Mouse (Mus musculus): ENCODE data around the gene Dlk1.
"Not testable (repeated sequence)": the region's sequence is repeated elsewhere in the genome, so short reads cannot be mapped to it uniquely, and the experiment has no call there.

The Dlk1 gene

GRCm38 (mm10) chr12:109439974-109440373 lies 12.6 kb upstream of the Dlk1 start:
- DNase-seq (ENCODE audit: low spot score in 2 of 2), result no peak

GRCm38 (mm10) chr12:109441366-109441765 lies 11.3 kb upstream of the Dlk1 start:
- no peak for DNase-seq (ENCODE audit: low spot score in 2 of 2)

- no peak for DNase-seq (ENCODE audit: low spot score in 2 of 2)
Measured at GRCm38 (mm10) chr12:109442115-109442514, 10.5 kb upstream of the Dlk1 start.

- no peak for DNase-seq (ENCODE audit: low spot score in 2 of 2)
Measured at GRCm38 (mm10) chr12:109443276-109443675, 9.3 kb upstream of the Dlk1 start.

- DNase-seq (ENCODE audit: low spot score in 2 of 2), result no peak
Measured at GRCm38 (mm10) chr12:109444999-109445398, 7.6 kb upstream of the Dlk1 start.

GRCm38 (mm10) chr12:109445499-109446235 lies 7.0 kb upstream of the Dlk1 start:
- no peak for DNase-seq (ENCODE audit: low spot score in 2 of 2)

- DNase-seq (ENCODE audit: low spot score in 2 of 2), result no peak
Measured at GRCm38 (mm10) chr12:109446236-109446941, 6.2 kb upstream of the Dlk1 start.

GRCm38 (mm10) chr12:109449421-109450411 lies 2.9 kb upstream of the Dlk1 start:
- DNase-seq (ENCODE audit: low spot score in 2 of 2), result no peak

GRCm38 (mm10) chr12:109453065-109453997 lies 708 bp downstream of the Dlk1 start:
- DNase-seq (ENCODE audit: low spot score in 2 of 2), result peak in 1 of 2 experiments; percentile 14

GRCm38 (mm10) chr12:109454137-109454536 lies 1.5 kb downstream of the Dlk1 start:
- no peak for DNase-seq (ENCODE audit: low spot score in 2 of 2)

- no peak for DNase-seq (ENCODE audit: low spot score in 2 of 2)
Measured at GRCm38 (mm10) chr12:109456531-109457202, 4.0 kb downstream of the Dlk1 start.

GRCm38 (mm10) chr12:109457836-109458235 lies 5.2 kb downstream of the Dlk1 start:
- no peak for DNase-seq (ENCODE audit: low spot score in 2 of 2)

- no peak for DNase-seq (ENCODE audit: low spot score in 2 of 2)
Measured at GRCm38 (mm10) chr12:109458896-109459295, 6.3 kb downstream of the Dlk1 start.

- no peak for DNase-seq (ENCODE audit: low spot score in 2 of 2)
Measured at GRCm38 (mm10) chr12:109459481-109460401, 7.1 kb downstream of the Dlk1 start.

- no peak for DNase-seq (ENCODE audit: low spot score in 2 of 2)
Measured at GRCm38 (mm10) chr12:109462594-109462993, 10.0 kb downstream of the Dlk1 start.

- not testable (repeated sequence) for DNase-seq (ENCODE audit: low spot score in 2 of 2)
Measured at GRCm38 (mm10) chr12:109467417-109467816, 14.8 kb downstream of the Dlk1 start.

GRCm38 (mm10) chr12:109469793-109470192 lies 17.2 kb downstream of the Dlk1 start:
- no peak for DNase-seq (ENCODE audit: low spot score in 2 of 2)

- no peak for DNase-seq (ENCODE audit: low spot score in 2 of 2)
Measured at GRCm38 (mm10) chr12:109472627-109473026, 20.0 kb downstream of the Dlk1 start.

- DNase-seq (ENCODE audit: low spot score in 2 of 2), result no peak
Measured at GRCm38 (mm10) chr12:109473575-109473976, 21.0 kb downstream of the Dlk1 start.
